Mouse (Mus musculus) gonadal fat pad, adult 2 months (tissue): ENCODE results near the gene Tifa. TPM values are rescaled to one million over a fixed set of nuclear protein-coding genes. Genes with fewer than 3 reads are reported as not detected.
"Not testable (repeated sequence)": the region's sequence is repeated elsewhere in the genome, so short reads cannot be mapped to it uniquely, and the experiment has no call there.

Experiments used
- DNase-seq: peaks from one replicate; pipeline ENCODE4 v3.0.0-alpha.2; 2012; ENCODE audit warnings: low read depth
- polyA plus RNA-seq: library from polyadenylated mRNA; depleted of rRNA; stranded (reverse); fragments of >200 nt; gene quantifications from 2 replicates; pipeline ENCODE4 v1.2.3, GENCODE M21; 2012; rRNA removed

Gene Tifa
- polyA plus RNA-seq, result 2.7 and 3.6 TPM in 2 replicates

DNA sequence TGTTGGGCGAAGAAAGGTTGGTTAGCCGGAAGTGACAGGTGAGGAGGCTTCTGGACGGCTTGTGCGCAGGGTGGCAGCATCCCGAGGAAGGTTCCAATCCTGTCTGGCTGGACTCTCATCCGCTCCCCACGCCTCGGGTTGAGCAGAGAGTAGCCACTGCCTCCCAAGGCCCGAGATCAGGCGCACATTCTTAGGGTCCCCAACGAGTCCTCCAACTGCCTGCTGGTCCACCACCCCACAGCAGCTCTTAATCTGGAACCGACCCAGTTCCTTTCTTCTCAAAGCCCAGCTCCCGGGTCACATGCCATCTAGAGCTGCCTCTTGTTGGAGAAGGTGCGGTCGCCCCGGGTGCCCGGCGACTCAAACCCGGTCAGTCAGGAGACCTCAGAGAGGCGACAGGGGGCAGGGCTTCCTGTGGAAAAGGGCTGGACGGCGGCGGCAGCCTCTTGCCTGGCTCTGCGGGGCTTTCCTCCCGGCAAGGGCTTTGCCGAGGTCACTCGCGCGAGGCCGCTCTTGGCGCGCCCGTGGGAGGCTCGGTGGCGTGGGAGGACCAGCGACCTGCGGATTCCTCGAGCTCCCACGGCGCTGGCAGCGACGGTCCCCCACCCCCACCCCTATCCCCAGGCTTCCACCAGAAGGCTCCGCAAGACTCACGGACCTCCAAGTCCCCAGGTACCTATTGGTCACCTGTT lies at the start of gene Tifa:
Gene Tifa, plus strand, starts transcription at position 306 of the 692 bp plus-strand sequence.
- DNase-seq, result no peak

DNA sequence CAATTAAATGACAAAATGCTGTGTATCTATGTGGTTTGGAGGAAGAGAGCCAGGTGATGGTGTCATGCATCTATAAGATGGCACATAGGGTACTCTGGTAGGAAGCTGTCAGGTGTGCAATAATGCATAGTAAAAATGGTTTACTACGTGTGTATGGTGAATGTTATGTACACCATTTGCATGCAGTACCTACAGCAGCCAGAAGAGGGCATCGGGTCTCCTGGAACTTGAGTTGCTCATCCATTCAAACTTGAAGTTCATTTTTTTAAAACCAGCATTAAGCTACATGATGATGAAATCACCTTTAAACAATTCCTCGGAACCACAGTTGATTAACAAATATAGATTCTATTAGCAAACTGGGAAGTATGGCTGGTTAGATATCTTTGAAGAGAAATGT lies 48.1 kb upstream of the Tifa start:
- DNase-seq, result no peak

DNA sequence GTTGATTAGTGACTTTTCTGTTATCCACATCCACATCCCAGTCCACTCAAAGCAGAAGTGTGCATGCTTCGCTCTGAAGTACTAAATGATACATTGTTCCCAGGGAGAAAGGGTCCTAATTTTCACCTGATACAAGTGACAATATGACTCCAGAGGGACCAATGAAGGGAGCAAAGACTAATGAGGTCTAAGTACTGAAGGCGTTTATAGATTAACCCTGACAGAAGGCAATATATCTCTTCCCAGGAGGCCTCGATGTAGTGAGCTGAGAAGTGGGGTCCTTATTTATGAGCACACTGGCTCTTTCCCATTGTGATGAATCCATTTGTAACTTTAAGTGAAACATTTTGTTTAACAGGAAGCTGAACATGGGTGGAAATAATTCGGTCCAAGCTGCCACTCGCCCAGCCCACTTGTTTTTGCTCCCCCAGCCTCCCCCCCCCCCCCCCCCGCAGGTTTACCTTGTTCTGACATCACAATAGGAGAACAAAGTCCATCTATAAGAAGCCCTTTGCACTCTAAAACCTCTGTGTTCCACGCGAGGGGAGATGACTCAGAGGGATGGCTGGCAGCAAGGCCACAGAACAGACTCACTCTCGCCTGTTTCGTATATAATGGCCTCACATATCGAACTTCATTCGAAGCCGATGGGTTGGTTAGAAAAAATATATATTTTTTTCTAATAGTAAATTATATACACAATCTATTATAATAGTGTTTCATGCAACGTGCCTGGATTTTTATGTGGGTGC lies 45.8 kb upstream of the Tifa start:
- DNase-seq, result no peak

DNA sequence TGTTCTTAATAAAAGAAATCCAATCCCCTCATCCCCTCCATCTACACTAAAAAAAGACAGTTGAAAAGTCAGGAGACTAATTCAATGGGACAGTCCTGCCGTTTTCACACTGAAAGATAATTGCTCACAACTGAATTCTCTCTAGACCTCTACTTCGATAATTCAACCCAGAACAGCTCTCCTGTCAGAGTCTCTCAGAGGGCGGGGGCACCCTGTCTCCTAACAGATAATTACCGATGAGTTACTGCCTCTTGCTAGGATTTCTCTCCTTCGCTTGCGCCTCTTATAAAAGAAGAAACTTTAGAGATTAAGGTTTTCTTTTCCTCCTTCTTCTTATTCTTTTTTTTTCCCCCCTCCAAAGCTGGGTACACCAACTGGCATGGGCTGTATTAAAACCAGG lies 44.1 kb upstream of the Tifa start:
- no peak for DNase-seq

DNA sequence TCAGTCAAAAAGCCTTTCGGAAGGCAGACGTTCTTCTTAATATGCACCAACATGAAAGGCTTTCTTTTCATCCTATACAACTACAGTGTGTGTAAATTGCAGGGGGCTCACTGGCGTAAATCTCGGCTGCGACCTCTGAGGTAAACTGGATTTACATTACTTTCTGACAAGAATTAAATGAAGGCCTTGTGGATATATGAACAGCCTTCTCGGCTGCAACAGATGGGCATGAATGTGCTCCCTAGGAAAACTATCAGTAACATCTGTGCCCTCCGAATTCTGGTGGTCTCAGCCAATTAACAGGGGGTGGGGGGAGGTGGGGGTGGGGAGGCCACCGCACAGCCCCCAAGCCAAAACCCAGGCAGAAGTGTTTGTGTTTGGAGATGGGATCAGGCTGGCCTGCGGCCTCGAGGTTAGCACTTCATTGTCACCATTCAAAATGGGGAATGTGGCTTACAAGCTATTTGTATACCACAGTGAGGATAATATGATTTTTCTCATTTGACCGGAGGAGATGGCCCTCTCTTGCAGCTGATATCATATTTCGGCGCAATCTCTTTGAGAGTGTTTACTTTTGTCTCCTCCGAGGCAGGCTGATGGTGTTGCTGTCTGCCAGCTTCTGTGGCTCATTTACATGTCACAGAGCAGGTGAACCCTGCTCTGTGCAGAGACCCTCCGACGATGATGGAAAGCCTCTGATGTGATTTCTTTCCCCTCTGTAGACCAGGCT lies 43.5 kb upstream of the Tifa start:
- no peak for DNase-seq

DNA sequence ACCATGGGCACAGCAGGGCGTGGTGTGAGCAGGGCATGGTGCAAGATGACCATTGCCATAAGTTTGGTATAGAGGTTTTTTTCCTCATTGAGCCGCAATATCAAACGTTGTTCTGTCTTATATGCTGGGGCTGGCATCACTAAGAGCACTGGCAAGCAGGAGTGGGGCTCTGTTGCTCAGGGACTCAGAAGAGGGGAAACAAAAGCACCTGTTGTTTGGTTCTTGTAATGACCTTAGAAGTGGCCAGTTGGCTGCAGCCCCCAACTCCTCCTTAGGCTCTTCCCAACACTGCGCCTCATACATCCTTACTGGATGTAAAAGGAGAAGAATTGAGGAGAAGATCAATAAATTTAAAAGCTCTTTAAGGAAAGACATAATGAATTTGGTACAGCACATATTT lies 41.0 kb upstream of the Tifa start:
- no peak for DNase-seq

DNA sequence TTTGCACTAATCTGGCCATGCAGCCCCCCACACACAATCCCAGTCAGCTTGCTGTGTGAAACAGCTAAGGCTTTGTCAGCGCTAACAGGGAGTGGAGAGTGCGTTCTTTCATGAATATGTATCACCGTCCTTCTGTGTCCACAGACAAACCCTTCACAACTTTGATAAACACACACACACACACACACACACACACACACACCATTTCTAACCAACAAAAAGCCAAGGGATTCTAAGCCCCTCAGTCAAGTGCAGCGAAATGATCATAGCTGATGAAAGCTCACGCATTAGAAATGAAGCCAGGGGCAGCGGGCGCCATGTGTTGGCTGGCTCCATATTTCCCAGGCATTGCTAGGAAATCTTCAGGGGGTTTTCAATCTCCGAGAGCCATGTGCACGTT lies 40.3 kb upstream of the Tifa start:
- no peak for DNase-seq

DNA sequence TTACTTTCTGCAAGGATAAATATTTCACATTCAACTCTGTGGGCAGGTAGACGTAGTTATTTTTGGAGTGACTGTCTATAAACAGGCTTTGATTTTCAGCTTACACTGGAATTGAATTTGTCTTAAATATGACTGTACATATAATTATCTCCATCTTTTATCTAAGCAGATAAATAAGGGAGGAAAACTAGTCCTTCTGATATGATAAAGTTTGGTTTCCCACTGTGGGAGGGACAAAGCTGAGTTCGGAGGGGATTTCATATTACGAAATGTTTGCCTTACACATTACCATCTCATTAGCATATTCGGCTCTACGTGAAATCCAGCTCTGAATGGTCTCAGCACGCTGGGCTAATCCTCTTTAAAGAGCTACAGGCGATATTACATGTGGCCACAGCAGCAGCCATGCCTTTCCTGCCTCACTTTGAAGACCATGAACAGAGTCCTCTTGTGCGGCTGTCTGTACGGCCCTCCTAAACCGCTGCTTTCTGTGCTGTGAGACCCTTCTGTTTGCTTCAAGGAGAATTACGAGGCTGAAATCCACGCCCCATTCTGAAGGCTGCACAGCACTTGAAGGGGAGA lies 39.5 kb upstream of the Tifa start:
- DNase-seq, result no peak

DNA sequence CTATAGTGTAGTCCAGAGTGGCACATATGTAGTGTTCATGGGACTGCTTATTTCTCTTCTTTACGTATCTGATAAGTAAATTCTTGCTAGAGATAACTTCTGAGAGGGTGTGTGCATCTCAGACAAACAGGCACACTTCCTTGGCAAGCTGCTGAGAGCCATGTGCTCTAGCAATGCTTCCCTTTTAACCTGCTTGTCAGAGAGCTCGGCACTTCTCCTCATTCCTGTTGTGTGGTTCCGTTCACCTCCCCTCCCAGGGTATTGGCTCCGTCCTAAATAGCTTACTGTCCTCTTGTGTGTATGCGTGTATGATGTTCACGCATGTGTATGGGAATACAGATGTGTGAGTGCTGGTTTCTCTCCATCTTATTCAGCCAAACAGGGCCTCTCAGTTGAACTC lies 33.1 kb upstream of the Tifa start:
- DNase-seq, result no peak

DNA sequence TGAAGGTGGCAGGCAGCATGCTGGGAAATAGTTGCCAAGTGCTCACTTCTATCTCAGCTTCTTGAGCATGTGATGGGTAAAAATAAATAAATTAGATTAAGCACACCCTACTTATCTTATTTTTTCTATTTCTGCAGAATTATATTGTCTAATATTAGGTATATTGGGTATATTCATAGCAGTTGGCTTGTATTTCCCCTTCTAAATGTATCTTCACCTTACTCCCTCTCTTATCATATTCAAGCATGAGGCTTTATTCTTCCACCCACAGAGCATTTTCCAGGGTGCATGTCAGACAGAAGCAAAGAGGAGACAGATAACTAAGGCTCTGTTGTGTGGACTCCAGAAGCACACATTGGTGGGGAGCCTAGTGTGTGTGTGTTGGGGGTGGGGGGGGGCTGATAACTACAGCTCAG lies 31.7 kb upstream of the Tifa start:
- no peak for DNase-seq

DNA sequence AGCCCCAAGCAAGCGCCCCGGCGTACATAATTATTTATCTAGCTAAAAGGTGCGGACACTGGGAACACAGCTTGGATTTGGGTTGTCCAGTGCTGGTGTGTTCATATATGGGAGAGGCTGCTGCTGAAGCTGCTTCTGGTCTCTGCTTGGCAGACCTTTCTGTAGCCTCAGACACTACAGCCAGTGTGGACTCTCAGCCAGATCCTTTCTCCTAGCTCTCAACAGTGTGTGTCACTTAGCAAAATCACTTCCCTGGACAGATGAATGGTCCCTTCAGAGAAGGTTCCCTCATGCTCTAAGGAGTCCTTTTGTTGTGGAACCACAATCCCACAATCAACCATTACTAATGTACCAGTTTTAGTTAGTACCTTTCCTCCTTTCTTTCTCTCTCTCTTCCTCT lies 30.8 kb upstream of the Tifa start:
- no peak for DNase-seq

DNA sequence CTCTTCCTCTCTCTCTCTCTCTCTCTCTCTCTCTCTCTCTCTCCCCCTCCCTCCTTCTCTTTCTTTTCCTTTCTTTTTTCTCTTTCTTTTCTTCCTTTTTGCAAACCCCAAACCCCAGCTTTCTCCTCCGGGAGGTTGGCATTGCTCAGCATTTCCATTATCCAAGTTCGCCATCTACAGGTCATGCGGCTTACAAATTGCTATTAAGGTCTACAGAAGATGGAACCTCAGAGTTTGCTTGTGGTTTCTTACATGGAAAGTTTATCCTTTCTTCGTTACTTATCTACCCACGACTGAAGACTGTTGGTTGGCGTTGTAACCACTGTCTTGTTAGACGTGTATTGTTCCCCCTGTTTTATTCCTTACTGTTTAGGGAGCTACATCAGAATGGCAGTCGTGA lies 30.4 kb upstream of the Tifa start:
- DNase-seq, result no peak

DNA sequence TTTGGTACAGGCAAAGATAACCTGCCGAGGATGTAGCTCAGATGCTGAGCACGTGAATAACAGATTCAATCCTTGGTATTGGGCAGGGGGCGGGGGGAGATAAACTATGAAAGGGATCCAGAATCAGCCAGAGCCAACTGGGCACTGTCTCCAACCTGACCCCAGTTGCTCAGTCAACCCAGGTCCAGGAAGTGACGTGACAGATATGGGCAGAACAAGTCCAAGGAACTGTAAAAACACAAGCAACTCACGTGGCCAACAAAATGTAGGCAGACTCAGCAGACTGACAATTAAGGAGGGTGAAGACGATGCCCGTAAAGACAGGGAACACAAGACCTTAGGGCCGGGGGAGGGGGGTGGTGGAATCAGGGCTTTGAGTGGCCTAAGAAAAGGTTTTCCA lies 27.2 kb upstream of the Tifa start:
- no peak for DNase-seq

DNA sequence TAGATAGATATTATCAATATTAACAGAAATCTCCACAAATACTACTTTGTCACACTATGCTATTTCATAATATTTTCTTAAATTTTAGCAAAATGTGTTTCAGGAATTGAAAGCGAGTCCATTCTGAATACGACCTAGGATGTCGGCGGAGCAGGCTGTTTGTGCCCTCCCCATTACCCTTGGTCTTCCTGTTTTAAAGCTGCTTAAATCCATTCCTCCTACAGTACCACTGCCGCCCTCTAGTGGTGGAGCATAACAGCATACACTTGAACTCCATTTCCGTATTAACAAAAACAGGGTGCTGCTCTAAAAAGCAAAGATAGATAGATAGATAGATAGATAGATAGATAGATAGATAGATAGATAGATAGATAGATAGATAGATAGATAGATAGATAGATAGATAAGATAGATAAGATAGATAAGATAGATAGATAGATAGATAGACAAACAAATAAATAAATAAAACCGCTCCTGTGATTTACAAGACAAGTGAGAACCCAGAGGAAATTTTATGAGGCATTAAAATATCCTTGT lies 26.5 kb upstream of the Tifa start:
- no peak for DNase-seq

DNA sequence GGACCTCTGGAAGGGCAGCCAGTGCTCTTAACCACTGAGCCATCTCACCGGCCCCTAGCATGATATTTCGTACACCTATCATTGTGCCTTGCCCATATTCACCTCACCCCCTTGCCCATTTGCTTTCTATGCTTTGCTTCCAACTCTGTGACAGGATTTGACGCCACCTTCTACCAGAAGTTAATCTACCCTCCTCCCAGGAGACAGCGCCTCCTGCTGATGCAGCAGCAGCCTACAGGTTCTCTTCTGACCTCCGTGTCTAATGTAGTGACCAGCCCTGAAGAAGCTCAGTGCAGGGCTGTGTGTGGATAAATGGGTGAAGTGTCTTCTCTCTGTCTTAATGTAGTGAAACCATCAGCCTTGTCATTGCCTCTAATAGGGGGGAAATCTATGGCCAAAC lies 25.1 kb upstream of the Tifa start:
- DNase-seq, result no peak

DNA sequence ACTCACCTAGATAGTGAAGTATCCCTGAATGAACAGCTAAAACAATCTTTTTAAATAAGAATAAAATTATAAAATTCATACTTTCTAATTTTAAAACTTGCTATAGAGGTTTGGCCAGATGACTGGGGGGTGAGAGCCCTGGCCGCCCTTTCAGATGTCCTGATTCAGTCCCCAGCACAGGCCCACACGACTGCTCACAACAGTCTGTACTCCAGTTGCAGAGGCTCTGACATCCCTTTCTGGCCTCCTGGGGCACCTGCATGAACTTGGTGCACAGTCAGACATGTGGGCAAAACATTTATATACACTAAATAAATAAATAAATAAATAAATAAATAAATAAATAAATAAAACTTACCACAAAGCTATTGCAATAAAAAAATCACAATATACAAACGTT lies 23.6 kb upstream of the Tifa start:
- no peak for DNase-seq

DNA sequence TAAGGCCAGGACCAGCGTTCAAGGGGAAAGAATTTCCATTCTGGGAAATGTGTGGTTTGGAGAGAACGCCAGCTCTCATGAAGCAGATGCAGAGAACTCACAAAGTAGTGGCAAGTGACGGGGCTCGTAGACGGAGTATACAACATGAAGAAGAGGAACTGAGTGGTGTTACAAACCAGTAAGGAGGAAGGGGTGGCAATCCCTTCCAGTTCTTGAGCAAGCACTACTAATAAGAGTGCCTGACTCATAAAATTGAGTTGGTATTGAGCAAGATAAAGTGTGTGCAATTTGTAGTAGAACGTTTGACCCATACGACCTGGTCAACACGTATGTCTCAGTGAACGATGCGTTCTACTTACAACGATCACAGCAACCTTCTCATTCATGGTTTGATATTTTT lies 20.5 kb upstream of the Tifa start:
- DNase-seq, result no peak

DNA sequence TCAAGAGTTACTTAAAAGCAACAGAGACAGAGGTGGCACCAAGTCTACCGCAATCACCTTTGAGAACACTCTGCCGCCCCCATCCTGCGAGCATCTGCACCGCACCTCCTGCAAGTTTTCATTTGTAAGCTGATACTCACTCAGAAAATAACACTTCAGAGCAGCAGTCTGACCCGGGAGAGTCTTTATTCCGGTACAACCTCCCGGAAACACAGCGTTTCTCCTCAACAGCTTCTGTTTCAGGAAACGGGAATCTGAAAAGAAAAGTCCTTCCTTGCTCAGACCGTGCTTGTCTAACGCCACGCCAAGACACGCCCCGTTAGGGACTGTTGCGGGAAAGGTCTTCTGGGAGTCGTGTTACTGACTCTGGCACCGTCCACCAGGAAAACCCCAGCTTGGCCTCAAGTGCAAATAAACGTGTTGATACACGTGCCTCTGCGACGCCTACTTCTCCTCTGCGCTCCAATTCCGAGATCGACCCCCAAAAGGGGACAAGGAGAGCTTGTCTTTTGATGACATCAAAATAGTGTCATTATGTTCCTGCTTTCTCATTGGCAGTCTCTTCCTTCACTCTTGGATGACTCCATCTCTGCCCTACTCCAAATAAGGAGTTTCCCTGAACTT lies 9.5 kb upstream of the Tifa start, which contains the start of gene Alpk1:
Gene Alpk1, minus strand, starts transcription at position 507 of the 624 bp plus-strand sequence.
- DNase-seq, result no peak

DNA sequence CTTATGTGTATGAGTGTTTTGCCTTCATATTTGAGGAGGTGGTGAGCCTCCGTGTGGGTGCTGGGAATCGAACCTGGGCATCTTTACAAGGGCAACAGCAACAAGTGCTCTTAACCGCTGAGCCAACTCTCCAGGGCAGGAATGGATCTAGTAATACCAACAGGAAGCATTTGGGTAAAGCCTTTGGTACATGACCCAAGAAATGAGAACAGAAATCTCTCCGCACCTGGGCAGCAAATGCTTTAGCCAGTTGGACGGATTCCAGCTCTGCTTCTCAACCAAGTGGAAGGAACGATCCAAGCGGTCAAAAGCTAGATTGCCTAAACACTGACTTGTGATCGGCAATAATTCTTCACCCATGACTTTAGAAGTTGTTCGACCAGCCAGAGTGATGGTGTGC lies 8.7 kb upstream of the Tifa start:
- peak; percentile 90 for DNase-seq

DNA sequence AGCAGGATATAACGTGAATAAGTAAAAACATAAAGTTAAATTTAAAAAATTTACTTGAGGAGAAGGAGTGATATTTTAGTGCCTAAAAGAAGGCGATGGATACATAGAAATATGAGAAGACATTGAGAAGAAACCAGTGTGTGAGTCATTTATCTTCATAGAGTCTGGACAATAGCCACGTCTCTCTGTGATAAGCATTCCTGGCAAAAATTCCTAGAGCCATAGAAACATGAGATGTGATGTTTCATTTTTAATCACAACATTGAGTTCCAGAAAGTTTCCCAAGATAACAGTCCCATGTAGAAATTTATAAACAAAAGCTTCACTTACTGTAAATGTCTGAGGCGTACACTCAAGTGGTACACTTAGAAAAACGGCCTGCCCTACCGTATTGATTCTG lies 6.7 kb upstream of the Tifa start:
- no peak for DNase-seq

DNA sequence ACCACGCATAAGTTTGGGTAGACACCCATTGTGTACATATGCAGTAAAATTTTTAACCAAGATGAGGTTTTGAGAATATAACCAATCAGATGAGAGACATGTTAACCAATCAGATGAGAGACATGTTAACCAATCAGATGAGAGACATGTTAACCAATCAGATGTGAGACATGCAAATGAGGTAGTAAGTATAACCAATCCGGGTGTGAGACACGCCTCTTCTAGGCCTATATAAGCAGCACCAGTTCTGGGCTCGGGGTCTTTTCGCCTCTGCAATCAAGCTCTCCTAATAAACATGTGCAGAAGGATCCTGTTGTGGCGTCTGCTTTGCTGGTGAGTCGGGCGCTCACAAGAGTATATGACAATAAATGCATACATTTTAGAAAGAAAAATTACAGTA lies 5.9 kb upstream of the Tifa start:
- DNase-seq, result not testable (repeated sequence)

DNA sequence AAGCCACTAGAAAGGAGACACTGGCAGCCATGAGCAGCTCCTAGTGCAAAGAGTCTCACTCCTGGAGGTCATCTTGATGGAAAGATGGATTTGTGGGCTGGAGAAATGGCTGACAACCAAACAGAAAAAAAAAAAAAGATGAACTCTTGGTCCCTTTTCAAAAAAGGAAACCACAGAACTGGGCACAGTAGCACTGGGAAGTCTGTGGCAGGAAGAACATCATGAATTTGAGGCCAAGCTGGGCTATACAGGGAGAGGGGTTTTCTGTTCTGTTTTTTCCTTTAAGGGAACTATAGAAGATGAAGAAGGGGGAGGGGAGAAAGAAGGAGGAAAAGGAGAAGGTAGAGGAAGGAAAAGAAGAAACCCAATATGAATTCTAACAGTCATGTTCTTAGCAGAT lies 2.6 kb upstream of the Tifa start:
- DNase-seq, result no peak
